Mouse (Mus musculus): ENCODE results near the gene Ddit4l.
"Not testable (repeated sequence)": the region's sequence is repeated elsewhere in the genome, so short reads cannot be mapped to it uniquely, and the experiment has no call there.

Ddit4l gene

DNA sequence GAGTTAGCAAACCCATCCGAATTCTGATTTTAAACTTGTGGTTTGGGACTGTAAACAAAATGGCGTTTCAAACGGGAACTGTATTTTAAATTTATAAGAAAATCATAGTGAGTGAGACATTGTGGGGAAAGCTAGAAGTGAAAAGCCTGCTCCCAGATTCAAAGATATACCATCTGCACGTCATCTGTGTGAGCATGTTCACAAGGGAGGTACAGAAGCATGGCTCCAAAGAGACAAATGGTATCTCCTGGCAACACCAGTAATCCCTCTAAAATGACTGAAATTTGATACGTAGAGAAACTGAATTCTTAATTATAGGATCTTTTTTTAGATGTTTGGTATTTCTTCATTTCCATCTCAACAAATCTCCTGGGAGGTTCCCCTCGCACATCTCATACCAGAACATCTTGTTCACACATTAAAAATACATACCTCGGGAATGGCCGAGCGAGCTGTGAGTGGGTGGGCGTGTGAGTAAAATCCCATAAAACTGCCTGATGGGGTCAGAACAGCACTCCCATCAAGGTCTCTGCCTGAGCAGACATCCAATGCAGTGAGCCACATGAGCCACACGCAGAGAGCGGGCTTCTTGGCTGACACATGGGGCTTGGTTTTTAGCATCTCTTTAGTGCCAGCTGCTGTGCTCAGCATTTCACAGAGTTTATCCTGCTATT lies 26.2 kb downstream of the Ddit4l start:
- DNase-seq (ENCODE audit: low spot score), result no peak

DNA sequence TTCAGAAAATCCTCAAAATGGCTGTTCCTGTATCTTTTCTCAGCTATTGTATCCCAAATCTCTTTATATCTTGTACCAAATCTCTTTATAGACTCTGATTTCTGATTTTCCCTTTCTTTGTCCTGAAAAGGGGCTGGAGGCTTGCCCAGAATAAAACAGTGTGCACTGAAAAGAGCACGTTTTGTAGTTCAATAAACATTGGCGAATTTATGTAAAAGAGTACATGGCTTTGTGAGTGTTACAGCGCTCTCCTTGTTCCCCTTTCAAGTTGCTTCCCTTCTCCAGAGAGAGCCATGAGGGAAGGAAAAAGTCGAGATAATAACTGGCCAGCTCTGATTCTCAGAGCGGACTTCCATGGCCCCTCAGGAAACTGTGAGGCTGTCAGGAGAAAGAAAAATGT lies 27.7 kb downstream of the Ddit4l start:
- DNase-seq (ENCODE audit: low spot score), result no peak

- DNase-seq (ENCODE audit: low spot score), result no peak
Observed at GRCm38 (mm10) chr3:137652853-137653252, 31.4 kb downstream of the Ddit4l start.

DNA sequence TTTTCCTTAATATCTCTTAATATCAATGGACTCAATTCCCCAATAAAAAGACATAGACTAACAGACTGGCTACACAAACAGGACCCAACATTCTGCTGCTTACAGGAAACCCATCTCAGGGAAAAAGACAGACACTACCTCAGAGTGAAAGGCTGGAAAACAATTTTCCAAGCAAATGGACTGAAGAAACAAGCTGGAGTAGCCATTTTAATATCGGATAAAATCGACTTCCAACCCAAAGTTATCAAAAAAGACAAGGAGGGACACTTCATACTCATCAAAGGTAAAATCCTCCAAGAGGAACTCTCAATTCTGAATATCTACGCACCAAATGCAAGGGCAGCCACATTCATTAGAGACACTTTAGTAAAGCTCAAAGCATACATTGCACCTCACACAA lies 49.8 kb downstream of the Ddit4l start, which contains the start of gene Gm21962:
Gene Gm21962 (plus strand): TSS at position 301 of the 400 bp plus-strand sequence.
- DNase-seq (ENCODE audit: low spot score), result not testable (repeated sequence)
